Mouse (Mus musculus): ENCODE data around the gene Rbbp6. TPM values are rescaled to one million over a fixed set of nuclear protein-coding genes. Genes with fewer than 3 reads are reported as not detected.
A peak's percentile ranks its signal among the peaks of the same experiment; 100 is the strongest.

Rbbp6 gene
- 10 to 100 TPM; 42.7 to 62.0 TPM for total RNA-seq (2021)
- long read RNA-seq, experiment 1, full-length matches to known transcripts, result 20 of 29 reads
- long read RNA-seq, experiment 1, partial matches to known transcripts, result 0 of 29 reads
- long read RNA-seq, experiment 1, other reads (novel, unspliced or antisense), result 9 of 29 reads
- long read RNA-seq, experiment 2, full-length matches to known transcripts, result 49 of 77 reads
- long read RNA-seq, experiment 2, partial matches to known transcripts, result 3 of 77 reads
- long read RNA-seq, experiment 2, other reads (novel, unspliced or antisense), result 25 of 77 reads

GRCm38 (mm10) chr7:122965386-122965785, at the start of gene Rbbp6:
TSS of gene Rbbp6 (plus strand) at chr7:122965686.
- DNase-seq (ENCODE audit: low spot score in 2 of 2), result no peak

- peak; percentile 6 to 22 for DNase-seq (ENCODE audit: low spot score in 2 of 2)
Measured at GRCm38 (mm10) chr7:122919728-122920582, 45.5 kb upstream of the Rbbp6 start.

- no peak for DNase-seq (ENCODE audit: low spot score in 2 of 2)
Measured at GRCm38 (mm10) chr7:122921537-122921936, 43.9 kb upstream of the Rbbp6 start.

GRCm38 (mm10) chr7:122924256-122924655, 41.2 kb upstream of the Rbbp6 start:
- DNase-seq (ENCODE audit: low spot score in 2 of 2), result no peak

GRCm38 (mm10) chr7:122930494-122930893, 35.0 kb upstream of the Rbbp6 start:
- DNase-seq (ENCODE audit: low spot score in 2 of 2), result no peak

GRCm38 (mm10) chr7:122932171-122932570, 33.3 kb upstream of the Rbbp6 start:
- DNase-seq (ENCODE audit: low spot score in 2 of 2), result no peak

GRCm38 (mm10) chr7:122936626-122937025, 28.9 kb upstream of the Rbbp6 start:
- no peak for DNase-seq (ENCODE audit: low spot score in 2 of 2)

GRCm38 (mm10) chr7:122938197-122938596, 27.3 kb upstream of the Rbbp6 start:
- no peak for DNase-seq (ENCODE audit: low spot score in 2 of 2)

- no peak for DNase-seq (ENCODE audit: low spot score in 2 of 2)
Measured at GRCm38 (mm10) chr7:122939181-122939580, 26.3 kb upstream of the Rbbp6 start.

GRCm38 (mm10) chr7:122940371-122941075, 25.0 kb upstream of the Rbbp6 start:
- no peak for DNase-seq (ENCODE audit: low spot score in 2 of 2)

- no peak for DNase-seq (ENCODE audit: low spot score in 2 of 2)
Measured at GRCm38 (mm10) chr7:122942111-122942510, 23.4 kb upstream of the Rbbp6 start.

GRCm38 (mm10) chr7:122945149-122945548, 20.3 kb upstream of the Rbbp6 start:
- peak; percentile 69 to 71 for DNase-seq (ENCODE audit: low spot score in 2 of 2)

- no peak for DNase-seq (ENCODE audit: low spot score in 2 of 2)
Measured at GRCm38 (mm10) chr7:122949268-122949667, 16.2 kb upstream of the Rbbp6 start.

GRCm38 (mm10) chr7:122951464-122951863, 14.0 kb upstream of the Rbbp6 start:
- DNase-seq (ENCODE audit: low spot score in 2 of 2), result no peak

- no peak for DNase-seq (ENCODE audit: low spot score in 2 of 2)
Measured at GRCm38 (mm10) chr7:122952066-122952465, 13.4 kb upstream of the Rbbp6 start.

GRCm38 (mm10) chr7:122954451-122955225, 10.8 kb upstream of the Rbbp6 start:
- DNase-seq (ENCODE audit: low spot score in 2 of 2), result no peak

- peak in 1 of 2 experiments; percentile 23 for DNase-seq (ENCODE audit: low spot score in 2 of 2)
Measured at GRCm38 (mm10) chr7:122955226-122955955, 10.1 kb upstream of the Rbbp6 start.

- DNase-seq (ENCODE audit: low spot score in 2 of 2), result no peak
Measured at GRCm38 (mm10) chr7:122968751-122969150, 3.3 kb downstream of the Rbbp6 start.

GRCm38 (mm10) chr7:122969231-122970032, 3.9 kb downstream of the Rbbp6 start:
- peak; percentile 94 to 95 for DNase-seq (ENCODE audit: low spot score in 2 of 2)

Measured in adrenal gland, adult 18-20 months (tissue).